Mouse (Mus musculus) kidney, adult 2 months (tissue): Measurements from ENCODE around the gene Steap3.

Source experiments
- CTCF ChIP-seq: fragments of 200-500 bp; conservative IDR thresholded peaks from 2 replicates; pipeline ENCODE4 v1.5.1; 2011; ENCODE audit warnings: low read depth, mild to moderate bottlenecking, control low read depth, low read length, moderate library complexity, mixed read lengths; ENCODE audit not compliant: insufficient read depth, insufficient read length
- POLR2A ChIP-seq: fragments of 200-500 bp; IDR thresholded peaks from one replicate; pipeline ENCODE4 v1.6.1; 2011; ENCODE audit warnings: low read depth, low read length, control low read depth

DNA sequence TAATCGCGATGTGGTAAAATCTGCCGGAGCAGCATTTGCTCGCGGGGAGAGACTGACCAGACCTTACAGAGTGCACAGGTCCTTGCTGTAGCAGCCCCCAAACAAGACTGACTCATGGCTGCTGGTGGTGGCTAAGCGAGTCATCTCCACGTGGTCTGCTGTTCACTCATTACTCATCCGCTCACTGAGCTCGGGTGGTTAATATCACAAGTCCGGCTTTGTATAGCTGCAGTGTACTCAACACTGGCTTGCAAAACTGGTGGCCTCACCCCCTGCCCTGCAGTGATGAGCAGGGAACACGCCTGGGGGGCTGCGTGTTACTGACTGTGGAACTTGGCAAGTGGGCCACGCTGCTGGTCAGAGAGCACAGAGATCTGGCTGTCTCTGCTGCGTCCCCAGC is 36.1 kb downstream of the Steap3 start:
- no peak for TF ChIP-seq POLR2A
- TF ChIP-seq CTCF: no peak
